Comparison of ENCODE assay signal across 9 mouse cellular contexts in the genomic region with DNA sequence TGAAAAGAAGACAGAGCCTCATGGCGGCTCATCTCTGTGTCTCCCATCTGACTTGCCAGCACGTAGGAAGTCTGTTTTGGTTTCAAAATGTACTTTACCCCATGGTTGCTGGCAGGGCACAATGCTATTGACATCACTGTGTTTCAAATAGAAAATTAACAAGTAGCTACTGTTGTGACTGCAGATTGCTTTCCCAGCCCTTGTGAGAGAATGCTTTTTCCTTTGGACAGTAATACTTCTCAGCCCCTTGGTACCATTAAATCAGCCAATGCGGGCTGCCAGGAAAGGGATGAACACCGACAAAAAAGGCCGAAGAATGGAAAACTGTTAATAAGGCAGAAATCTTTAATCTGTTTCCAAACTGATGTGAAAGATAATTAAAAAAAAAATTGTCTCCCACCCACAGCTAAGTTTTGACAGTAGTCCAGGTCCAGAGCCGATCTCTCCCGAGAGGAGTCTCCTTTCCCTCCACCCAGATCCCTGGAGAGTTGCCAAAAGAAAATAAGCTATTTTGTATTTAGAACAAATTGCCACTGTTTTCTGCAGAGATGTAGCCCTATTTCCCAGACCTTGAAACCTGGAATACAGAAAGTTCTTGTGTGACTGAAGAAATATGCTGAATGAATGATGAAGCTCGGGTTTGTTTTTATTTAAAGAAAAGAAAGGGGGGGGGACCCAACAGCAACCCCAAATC. TPM values are rescaled to one million over a fixed set of nuclear protein-coding genes. Genes with fewer than 3 reads are reported as not detected.
DNase-seq lines count a peak whose midpoint lies in the region; ATAC-seq and TF ChIP-seq lines count a peak whose summit lies in the region.
"Had no signal": no experiment of that assay in that cellular context is flagged by ENCODE, and none has a peak within 500 bp of the region (broad histone marks: within the 10 kb centered on the region; RNA-seq: fewer than 3 reads in every experiment).

No protein-coding gene starts in this region.

- no peak for TF ChIP-seq EP300 in heart, postnatal 0 days (IDR thresholded peaks at IDR 0.05; ENCODE audit: low read depth)

- ATAC-seq in lung, embryonic 15.5 days (ENCODE audit: borderline replicate concordance, extremely low read depth, low FRiP score, low TSS enrichment), result no peak
- no peak for ATAC-seq in heart, postnatal 0 days (ENCODE audit: insufficient read depth, low read depth)

- H3K4me3 ChIP-seq in gastrocnemius, adult 2 months, result peak overlapping the region; percentile 69
- H3K4me3 ChIP-seq in lung, embryonic 15.5 days, result no peak overlapping the region
- no peak overlapping the region for H3K4me3 ChIP-seq in lung, adult 2 months (replicated peaks; ENCODE audit: extremely low read depth, low read depth, low read length)
- H3K4me3 ChIP-seq in heart, postnatal 0 days (ENCODE audit: low read depth, low read length), result 0 out of 2 replicates have a peak overlapping the region, but pooled peaks have one; percentile 21
- H3K4me3 ChIP-seq: liver, embryonic 15.5 days had no signal

- H3K4me1 ChIP-seq in lung, embryonic 15.5 days, result peaks cover 33% of the 10 kb centered on the region
- no peaks in the 10 kb centered on the region for H3K4me1 ChIP-seq in lung, adult 2 months (ENCODE audit: control insufficient read depth, insufficient read depth, low read length)
- peaks cover 17% of the 10 kb centered on the region for H3K4me1 ChIP-seq in heart, postnatal 0 days (ENCODE audit: control insufficient read depth, insufficient read depth)

- intact Hi-C loops in gastrocnemius, adult 2 months (cut with DNase I), result loop anchor here (5.0 kb wide), 1 partner anchor 48 kb away; a partner anchor contains a TSS

- peak overlapping the region; percentile 75 for H3K27ac ChIP-seq in gastrocnemius, adult 2 months
- no peak overlapping the region for H3K27ac ChIP-seq in lung, embryonic 15.5 days
- no peak overlapping the region for H3K27ac ChIP-seq in heart, postnatal 0 days (ENCODE audit: low read depth)
- H3K27ac ChIP-seq: liver, embryonic 15.5 days had no signal

- TF ChIP-seq CTCF in gastrocnemius, adult 2 months (IDR thresholded peaks at IDR 0.05), result no peak
- TF ChIP-seq CTCF in lung, adult 2 months (IDR thresholded peaks at IDR 0.05; ENCODE audit: insufficient read depth, low read length), result no peak
- no peak for TF ChIP-seq CTCF in heart, postnatal 0 days (IDR thresholded peaks at IDR 0.05; ENCODE audit: low read depth)

- peak overlapping the region; percentile 43 for H3K4me2 ChIP-seq in lung, embryonic 15.5 days
- peak overlapping the region; percentile 47 for H3K4me2 ChIP-seq in heart, postnatal 0 days (ENCODE audit: low read depth, low read length)

- 44% methylated on average over 8 of the region's 8 CpGs for WGBS in lung, embryonic 15.5 days
- WGBS in lung, adult 2 months, result 54% methylated on average over 8 of the region's 8 CpGs
- WGBS in heart, postnatal 0 days, result 61% methylated on average over 8 of the region's 8 CpGs

- H3K9me3 ChIP-seq in lung, embryonic 15.5 days, result no peaks in the 10 kb centered on the region
- H3K9me3 ChIP-seq in heart, postnatal 0 days (replicated peaks; ENCODE audit: control insufficient read depth, low read length), result no peaks in the 10 kb centered on the region
- H3K9me3 ChIP-seq: liver, embryonic 15.5 days had no signal

- no peaks in the 10 kb centered on the region for H3K36me3 ChIP-seq in lung, embryonic 15.5 days
- H3K36me3 ChIP-seq in heart, postnatal 0 days (replicated peaks; ENCODE audit: control insufficient read depth, insufficient read depth, low read length), result no peaks in the 10 kb centered on the region

- no peak for DNase-seq in gastrocnemius, adult 2 months
- DNase-seq in gastrocnemius, adult 8-10 months (ENCODE audit: low spot score in 2 of 2), result no peak
- DNase-seq in lung, adult 2 months, result no peak
- no peak for DNase-seq in heart, postnatal 0 days (ENCODE audit: low spot score)
- peak; percentile 27 for DNase-seq in skeletal muscle tissue, adult 2 months (ENCODE audit: low read depth, low spot score)
- no peak for DNase-seq in ovary, postnatal 36 days (ENCODE audit: low spot score)
- no peak for DNase-seq in natural killer cell, adult 2 months (ENCODE audit: low spot score in 2 of 2)

- no peak overlapping the region for H3K9ac ChIP-seq in lung, embryonic 15.5 days
- H3K9ac ChIP-seq in heart, postnatal 0 days (replicated peaks; ENCODE audit: low read depth, low read length), result no peak overlapping the region
- H3K9ac ChIP-seq: liver, embryonic 15.5 days had no signal

- H3K27me3 ChIP-seq in lung, embryonic 15.5 days, result no peaks in the 10 kb centered on the region
- H3K27me3 ChIP-seq in heart, postnatal 0 days (ENCODE audit: control insufficient read depth, insufficient read depth, low read length), result no peaks in the 10 kb centered on the region
- H3K27me3 ChIP-seq: liver, embryonic 15.5 days had no signal

- no peak for TF ChIP-seq POLR2A in lung, adult 2 months (IDR thresholded peaks at IDR 0.05; ENCODE audit: borderline replicate concordance, extremely low read depth, low read depth, low read length)

RNA-seq across cellular contexts. Expression of a gene that starts 11.2 kb away (rescaled TPM):
- total RNA-seq in gastrocnemius, adult 2 months (2021), result not detected
- not detected for total RNA-seq in gastrocnemius, adult 8-10 months (2022)
- 4.1 TPM in 1 of 2 replicates, not detected in the other for polyA plus RNA-seq in lung, embryonic 15.5 days (2015; fragmentation: Nextera tagmentation; extraction: Ambion mirVana)
- not detected in 2 replicates for polyA plus RNA-seq in lung, adult 2 months (2012; rRNA removed)
- total RNA-seq in heart, postnatal 0 days (2014; rRNA removed; ENCODE audit: low replicate concordance), result not detected in 2 replicates
- polyA plus RNA-seq in heart, postnatal 0 days (2015; fragmentation: Nextera tagmentation; extraction: Ambion mirVana), result not detected in 2 replicates
- polyA plus RNA-seq: liver, embryonic 15.5 days had no signal

RNA-seq across cellular contexts. Expression of a gene that starts 30.0 kb away (rescaled TPM):
- total RNA-seq in gastrocnemius, adult 2 months (2021), result 10 to 100 TPM; 28.1 to 30.7 TPM
- total RNA-seq in gastrocnemius, adult 8-10 months (2022), result 10 to 100 TPM; 27.4 to 32.4 (median 29.6) TPM
- 38.5 and 41.8 TPM in 2 replicates for polyA plus RNA-seq in lung, embryonic 15.5 days (2015; fragmentation: Nextera tagmentation; extraction: Ambion mirVana)
- polyA plus RNA-seq in lung, adult 2 months (2012; rRNA removed), result 3.9 and 6.2 TPM in 2 replicates
- total RNA-seq in heart, postnatal 0 days (2014; rRNA removed; ENCODE audit: low replicate concordance), result 6.8 and 9.0 TPM in 2 replicates
- 25.0 and 32.0 TPM in 2 replicates for polyA plus RNA-seq in heart, postnatal 0 days (2015; fragmentation: Nextera tagmentation; extraction: Ambion mirVana)

RNA-seq across cellular contexts. Expression of a gene that starts 50.1 kb away (rescaled TPM):
- total RNA-seq in gastrocnemius, adult 2 months (2021), result 10 to 100 TPM; 38.1 to 53.6 TPM
- 10 to 100 TPM; 48.9 to 53.6 (median 51.5) TPM for total RNA-seq in gastrocnemius, adult 8-10 months (2022)
- polyA plus RNA-seq in lung, embryonic 15.5 days (2015; fragmentation: Nextera tagmentation; extraction: Ambion mirVana), result 38.3 and 38.4 TPM in 2 replicates
- 17.0 and 21.5 TPM in 2 replicates for polyA plus RNA-seq in lung, adult 2 months (2012; rRNA removed)
- 32.1 and 44.3 TPM in 2 replicates for total RNA-seq in heart, postnatal 0 days (2014; rRNA removed; ENCODE audit: low replicate concordance)
- 31.2 and 34.8 TPM in 2 replicates for polyA plus RNA-seq in heart, postnatal 0 days (2015; fragmentation: Nextera tagmentation; extraction: Ambion mirVana)

Comparison
In these comparisons a context has a peak if more than half of its experiments do, and no peak if none do; other contexts are left out.
1. H3K4me3 ChIP-seq: peak in gastrocnemius, adult 2 months (single experiment) and heart, postnatal 0 days (single experiment); none in lung, embryonic 15.5 days (single experiment) and lung, adult 2 months (single experiment).